ENCODE assay signal across 9 mouse cellular contexts in the genomic region with DNA sequence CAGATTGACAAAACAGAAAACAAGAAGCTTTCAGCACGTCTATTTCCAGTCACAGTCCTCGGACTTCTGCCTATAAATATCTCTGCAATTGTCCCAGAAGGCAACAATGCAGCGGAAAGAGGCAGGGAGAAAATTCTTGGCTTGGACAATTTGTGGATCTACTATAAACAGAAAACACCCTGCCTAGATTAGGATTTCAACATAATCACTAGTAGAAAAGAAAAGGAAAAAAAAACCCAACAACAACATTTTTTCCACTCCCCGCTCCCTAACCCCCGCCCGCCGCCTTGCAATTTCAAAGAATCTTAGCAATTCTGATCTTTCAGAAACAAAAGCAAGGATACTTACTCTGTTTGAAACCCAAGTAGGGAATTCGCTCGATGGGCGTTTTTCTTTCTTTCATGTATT.
A peak's percentile ranks its signal among the peaks of the same experiment; 100 is the strongest.
DNase-seq lines count a peak whose midpoint lies in the region; ATAC-seq and TF ChIP-seq lines count a peak whose summit lies in the region.
"Had no signal": no experiment of that assay in that cellular context is flagged by ENCODE, and none has a peak within 500 bp of the region (broad histone marks: within the 10 kb centered on the region; RNA-seq: fewer than 3 reads in every experiment).

No protein-coding gene starts in this region.

- peaks cover 19% of the 10 kb centered on the region for H3K36me3 ChIP-seq in lung, embryonic 16.5 days (ENCODE audit: control insufficient read depth, insufficient read depth, low read length)
- peaks cover 12% of the 10 kb centered on the region for H3K36me3 ChIP-seq in midbrain, embryonic 13.5 days

- no peaks in the 10 kb centered on the region for H3K27me3 ChIP-seq in lung, embryonic 16.5 days (ENCODE audit: control insufficient read depth, insufficient read depth, low read depth, low read length)
- no peaks in the 10 kb centered on the region for H3K27me3 ChIP-seq in midbrain, embryonic 13.5 days

- peak overlapping the region; percentile 28 for H3K4me2 ChIP-seq in lung, embryonic 16.5 days (ENCODE audit: low read depth, low read length)
- H3K4me2 ChIP-seq in midbrain, embryonic 13.5 days (replicated peaks): no peak overlapping the region

- ATAC-seq in lung, embryonic 16.5 days (ENCODE audit: low read depth): peak; percentile 65
- no peak for ATAC-seq in midbrain, embryonic 13.5 days

- intact Hi-C loops in left cerebral cortex, adult 2 months (cut with DNase I): no loop called here
- intact Hi-C loops in left cerebral cortex, postnatal 25 days (cut with DNase I): no loop called here
- intact Hi-C loops in heart, postnatal 10 days (cut with DNase I): loop anchor here (5.0 kb wide), 1 partner anchor 36 kb away; no protein-coding TSS in a partner anchor

- no peak overlapping the region for H3K4me3 ChIP-seq in left cerebral cortex, adult 2 months
- H3K4me3 ChIP-seq in embryonic fibroblast, embryonic 13.5 days (ENCODE audit: insufficient read depth, low read length): no peak overlapping the region
- no peak overlapping the region for H3K4me3 ChIP-seq in lung, embryonic 16.5 days (ENCODE audit: low read length)
- H3K4me3 ChIP-seq in midbrain, embryonic 13.5 days (replicated peaks): no peak overlapping the region
- H3K4me3 ChIP-seq: hindbrain, embryonic 10.5 days had no signal

- no peak for DNase-seq in left cerebral cortex, adult 2 months (ENCODE audit: extremely low spot score in 1 of 2, low spot score in 2 of 2)
- no peak for DNase-seq in left cerebral cortex, postnatal 25 days (ENCODE audit: low spot score in 2 of 2)
- peak; percentile 67 to 73 for DNase-seq in heart, postnatal 10 days
- no peak for DNase-seq in cerebellum, adult 11 months
- DNase-seq in adrenal gland, adult 2 months: no peak

- H3K27ac ChIP-seq in left cerebral cortex, adult 2 months: peak overlapping the region; percentile 45
- peak overlapping the region; percentile 41 for H3K27ac ChIP-seq in embryonic fibroblast, embryonic 13.5 days (ENCODE audit: insufficient read depth, low read length)
- peak overlapping the region; percentile 86 for H3K27ac ChIP-seq in lung, embryonic 16.5 days (ENCODE audit: low read length)
- H3K27ac ChIP-seq in midbrain, embryonic 13.5 days: no peak overlapping the region
- H3K27ac ChIP-seq: hindbrain, embryonic 10.5 days had no signal

- peaks cover 30% of the 10 kb centered on the region for H3K4me1 ChIP-seq in embryonic fibroblast, embryonic 13.5 days (ENCODE audit: control insufficient read depth, insufficient read depth, low read length)
- H3K4me1 ChIP-seq in lung, embryonic 16.5 days (replicated peaks; ENCODE audit: control insufficient read depth, insufficient read depth, low read length): peaks cover 43% of the 10 kb centered on the region
- peaks cover 20% of the 10 kb centered on the region for H3K4me1 ChIP-seq in midbrain, embryonic 13.5 days (replicated peaks)

- TF ChIP-seq CTCF in left cerebral cortex, adult 2 months (IDR thresholded peaks at IDR 0.05): no peak
- no peak for TF ChIP-seq CTCF in embryonic fibroblast, embryonic 13.5 days (IDR thresholded peaks at IDR 0.05; ENCODE audit: borderline replicate concordance, insufficient read depth, low read length)

- no peak overlapping the region for H3K9ac ChIP-seq in lung, embryonic 16.5 days (ENCODE audit: low read length)
- no peak overlapping the region for H3K9ac ChIP-seq in midbrain, embryonic 13.5 days (replicated peaks)

- H3K9me3 ChIP-seq in lung, embryonic 16.5 days (ENCODE audit: control insufficient read depth, low read length): no peaks in the 10 kb centered on the region
- H3K9me3 ChIP-seq in midbrain, embryonic 13.5 days: no peaks in the 10 kb centered on the region
- H3K9me3 ChIP-seq: hindbrain, embryonic 10.5 days had no signal

- no peak for TF ChIP-seq POLR2A in embryonic fibroblast, embryonic 13.5 days (IDR thresholded peaks at IDR 0.05; ENCODE audit: low read depth, low read length)

- WGBS in lung, embryonic 16.5 days: 41% methylated on average over 10 of the region's 10 CpGs
- WGBS in midbrain, embryonic 13.5 days: 71% methylated on average over 10 of the region's 10 CpGs

Comparison
In these comparisons a context has a peak if more than half of its experiments do, and no peak if none do; other contexts are left out.
1. DNase-seq: peak in heart, postnatal 10 days (2 of 2); none in left cerebral cortex, adult 2 months (0 of 2), left cerebral cortex, postnatal 25 days (0 of 2), cerebellum, adult 11 months (single experiment) and adrenal gland, adult 2 months (single experiment).